Mouse (Mus musculus) C2C12 (cell line): Measurements from ENCODE around the gene Tspoap1.

Experiments
- CEBPB ChIP-seq: IDR thresholded peaks from one replicate; pipeline ENCODE4 v1.6.1; 2011; ENCODE audit warnings: low read depth, mild to moderate bottlenecking, control low read depth, moderate library complexity
- CTCF ChIP-seq: IDR thresholded peaks from one replicate; pipeline ENCODE4 v1.5.1; 2011; ENCODE audit not compliant: control insufficient read depth, insufficient read depth, insufficient read length
- MAX ChIP-seq: IDR thresholded peaks from one replicate; pipeline ENCODE4 v1.6.1; 2011; ENCODE audit warnings: mild to moderate bottlenecking, control low read depth
- MYOD1 ChIP-seq: IDR thresholded peaks from one replicate; pipeline ENCODE4 v1.6.1; 2011; ENCODE audit warnings: low read depth; ENCODE audit not compliant: control insufficient read depth, insufficient read length
- MYOG ChIP-seq: IDR thresholded peaks from one replicate; pipeline ENCODE4 v1.6.1; 2011; ENCODE audit not compliant: control insufficient read depth, insufficient read length; ENCODE audit errors: extremely low read depth
- USF1 ChIP-seq: IDR thresholded peaks from one replicate; pipeline ENCODE4 v1.6.1; 2011; ENCODE audit warnings: low read depth, mild to moderate bottlenecking, control low read depth, moderate library complexity

GRCm38 (mm10) chr11:87725515-87725914 lies 34.8 kb upstream of the Tspoap1 start:
- TF ChIP-seq CTCF: no peak
- no peak for TF ChIP-seq MYOG
- TF ChIP-seq MYOD1: no peak
- no peak for TF ChIP-seq USF1
- TF ChIP-seq MAX: no peak
- no peak for TF ChIP-seq CEBPB
